Mouse (Mus musculus): ENCODE data around the gene Mypop.

DNA sequence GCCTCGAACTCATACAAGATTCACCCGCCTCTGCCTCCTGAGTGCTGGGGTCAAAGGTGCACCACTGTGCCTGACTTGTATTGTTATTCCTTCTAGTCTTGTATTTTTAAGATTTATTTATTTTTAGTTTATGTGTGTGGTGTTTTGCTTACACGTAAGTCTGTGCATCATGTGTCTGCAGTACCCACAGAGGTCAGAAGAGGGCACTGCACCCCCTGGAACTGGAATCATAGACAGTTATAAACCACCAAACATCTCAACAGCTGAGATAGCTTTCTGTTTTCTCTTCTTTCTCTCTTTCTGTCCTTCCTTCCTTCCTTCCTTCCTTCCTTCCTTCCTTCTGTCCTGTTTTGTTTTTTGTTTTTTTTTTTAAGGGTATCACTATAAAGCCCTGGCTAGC is 20.1 kb upstream of the Mypop start:
- TF ChIP-seq CTCF (IDR thresholded peaks at IDR 0.05; ENCODE audit: extremely low read depth, insufficient read depth, low read length) (no peak), POLR2A (IDR thresholded peaks at IDR 0.05; ENCODE audit: extremely low read depth, insufficient read depth, low read length) (no peak)

Measured in cortical plate, adult 2 months (tissue).